Mouse (Mus musculus) effector memory CD4-positive, alpha-beta T cell, adult 7 months (primary cell): ENCODE results near the gene Prss58. TPM values are rescaled to one million over a fixed set of nuclear protein-coding genes. Genes with fewer than 3 reads are reported as not detected.

Source experiments
- polyA plus RNA-seq: library from polyadenylated mRNA; unstranded; fragments of 100-300 nt; shearing (Covaris generic); gene quantifications from one replicate; pipeline ENCODE4 v1.2.1, GENCODE M21; 2017

Gene Prss58
- polyA plus RNA-seq = not detected

DNA sequence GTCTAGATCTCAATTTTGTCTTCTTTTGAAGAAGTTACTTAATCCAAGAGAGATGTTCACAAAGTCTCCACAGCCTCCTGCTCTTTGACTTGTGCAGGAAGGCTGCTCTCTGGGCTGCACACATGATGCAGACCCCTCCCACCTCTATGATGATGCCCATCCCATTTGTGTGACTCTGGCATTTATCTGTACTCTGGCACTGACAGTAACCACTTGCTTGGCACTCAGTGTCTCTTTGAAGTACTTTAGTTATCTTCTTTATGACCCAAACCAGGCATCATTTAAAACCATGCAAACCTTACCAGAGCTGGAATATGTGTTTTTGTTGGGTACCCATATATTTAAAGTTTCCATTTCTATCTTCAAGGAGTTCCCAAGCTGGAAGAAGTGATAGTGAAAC, at the start of gene Prss58:
Gene Prss58 (minus strand): TSS at position 101 of the 400 bp plus-strand sequence.

DNA sequence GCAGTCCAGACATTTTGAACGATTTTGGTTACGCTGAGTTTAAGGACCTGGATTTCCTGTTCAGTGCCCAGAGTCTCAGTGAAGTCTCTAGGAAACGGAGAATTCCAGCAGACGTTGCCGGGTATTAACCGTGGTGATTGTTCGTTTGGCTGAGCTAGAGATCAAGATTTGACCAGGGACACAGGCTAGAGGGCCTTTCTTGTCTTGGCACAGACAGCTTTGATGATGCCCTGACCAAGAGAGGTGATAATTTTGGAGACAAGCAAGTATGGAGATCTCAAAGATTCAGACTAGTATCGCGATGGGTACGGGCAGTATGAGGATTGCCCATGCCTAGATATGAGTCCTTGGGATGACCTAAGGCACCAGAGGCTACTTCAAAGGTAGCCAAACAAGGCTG, 40.3 kb upstream of the Prss58 start, which contains the start of gene 1700074P13Rik:
Gene 1700074P13Rik (minus strand): TSS at position 101 of the 400 bp plus-strand sequence.

DNA sequence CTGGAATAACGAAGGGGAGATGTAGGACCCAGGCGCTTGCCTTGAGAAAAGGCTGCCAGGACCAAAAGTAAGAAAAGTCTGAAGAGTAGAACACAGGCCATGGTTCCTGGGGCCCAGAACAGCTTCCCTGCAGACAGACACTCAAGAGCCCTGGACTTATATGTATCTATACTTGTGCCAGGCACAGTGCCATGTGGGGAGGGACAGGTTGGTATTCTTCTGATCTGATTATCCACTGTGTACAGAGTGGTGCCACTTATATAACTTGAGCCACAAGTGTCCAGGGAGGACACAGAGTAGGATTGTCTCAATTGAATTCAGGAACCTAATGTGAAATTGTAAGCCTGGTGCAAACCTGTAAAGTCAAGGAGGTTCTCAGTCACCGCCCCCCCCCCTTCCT, 12.8 kb downstream of the Prss58 start, which contains the start of gene Moxd2:
Gene Moxd2 (minus strand): TSS at position 101 of the 400 bp plus-strand sequence.

Other genes starting within 250 kb of the Prss58 start
- not detected for gene Moxd2, start 12.9 kb downstream of the Prss58 start, polyA plus RNA-seq
- not detected for gene 1700074P13Rik, start 40.2 kb upstream of the Prss58 start, polyA plus RNA-seq
- gene Gm4744, start 51.5 kb upstream of the Prss58 start, polyA plus RNA-seq = not detected
- not detected for gene 1810009J06Rik, start 64.4 kb upstream of the Prss58 start, polyA plus RNA-seq
- gene Gm2663, start 99.1 kb upstream of the Prss58 start, polyA plus RNA-seq = not detected
- gene 2210010C04Rik, start 135.1 kb upstream of the Prss58 start, polyA plus RNA-seq = 0.17 TPM